Mouse (Mus musculus) kidney, adult 2 months (tissue): ENCODE measurements around the gene Tcte1. TPM values are rescaled to one million over a fixed set of nuclear protein-coding genes. Genes with fewer than 3 reads are reported as not detected.

Source experiments
- DNase-seq: peaks from one replicate; pipeline ENCODE4 v3.0.0; 2021
- H3K27ac ChIP-seq: fragments of 200-500 bp; 2 replicates; pipeline ENCODE4 v1.5.1; 2012; ENCODE audit warnings: low read depth, low read length, control low read depth, inconsistent platforms; ENCODE audit not compliant: insufficient read depth
- H3K27me3 ChIP-seq: fragments of 200-500 bp; replicated peaks from 2 replicates; pipeline ENCODE4 v1.6.1; 2012; ENCODE audit warnings: mild to moderate bottlenecking, moderate library complexity, low read length, inconsistent platforms; ENCODE audit not compliant: control insufficient read depth, insufficient read depth
- H3K36me3 ChIP-seq: fragments of 200-500 bp; 2 replicates; pipeline ENCODE4 v1.6.1; 2012; ENCODE audit warnings: mild to moderate bottlenecking, moderate library complexity, low read length, inconsistent platforms; ENCODE audit not compliant: control insufficient read depth, insufficient read depth
- H3K4me1 ChIP-seq: fragments of 200-500 bp; 2 replicates; pipeline ENCODE4 v1.6.1; 2011; ENCODE audit warnings: low read length; ENCODE audit not compliant: control insufficient read depth, insufficient read depth
- H3K4me3 ChIP-seq: fragments of 200-500 bp; 2 replicates; pipeline ENCODE4 v1.5.1; 2011; ENCODE audit warnings: mild to moderate bottlenecking, low read depth, low read length, control low read depth; ENCODE audit not compliant: insufficient read depth
- CTCF ChIP-seq: fragments of 200-500 bp; conservative IDR thresholded peaks from 2 replicates; pipeline ENCODE4 v1.5.1; 2011; ENCODE audit warnings: low read depth, mild to moderate bottlenecking, control low read depth, low read length, moderate library complexity, mixed read lengths; ENCODE audit not compliant: insufficient read depth, insufficient read length
- POLR2A ChIP-seq: fragments of 200-500 bp; IDR thresholded peaks from one replicate; pipeline ENCODE4 v1.6.1; 2011; ENCODE audit warnings: low read depth, low read length, control low read depth
- WGBS: fragments of 180-500 bp; shearing (Covaris S2); methylation state at CpG from one replicate; pipeline ENCODE4 v1.1.7; 2018; 5-methylcytosine and 5-hydroxymethylcytosine counted together
- polyA plus RNA-seq: library from polyadenylated mRNA; depleted of rRNA; stranded (reverse); fragments of >200 nt; gene quantifications from 2 replicates; pipeline ENCODE4 v1.2.3, GENCODE M21; 2012

Gene Tcte1
- polyA plus RNA-seq, 1 experiment, result 0.09 TPM

DNA sequence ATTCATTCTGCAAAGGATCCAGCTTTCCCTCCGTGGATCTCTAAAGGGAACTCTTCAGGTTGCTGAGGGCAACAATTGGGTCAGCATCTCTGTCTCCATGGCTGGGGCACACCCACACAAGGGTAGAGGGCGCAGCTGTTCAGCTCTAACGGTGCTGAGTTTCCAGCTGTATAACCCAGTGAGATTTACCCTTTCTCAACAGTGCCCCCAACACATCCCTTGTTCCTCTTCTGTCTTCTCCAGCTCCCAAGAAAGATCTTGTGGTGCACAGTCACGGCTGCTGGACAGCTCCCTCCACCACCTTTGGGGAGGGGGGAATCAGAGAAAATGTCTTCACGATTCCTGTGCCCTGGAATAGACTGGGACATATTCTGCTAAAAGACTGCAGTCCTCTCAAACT, 36.0 kb upstream of the Tcte1 start:
- no peak for DNase-seq
- no peaks in the 10 kb centered on the region for H3K4me1 ChIP-seq
- H3K27ac ChIP-seq, result no peak overlapping the region
- TF ChIP-seq POLR2A (no peak), CTCF (no peak)
- H3K4me3 ChIP-seq, result no peak overlapping the region
- H3K27me3 ChIP-seq, result no peaks in the 10 kb centered on the region; the same call in 1 of the 2 replicates
- no peaks in the 10 kb centered on the region for H3K36me3 ChIP-seq
- WGBS, result 14% methylated on average over 5 of the region's 5 CpGs

- no peaks in the 10 kb centered on the region for H3K4me1 ChIP-seq
- H3K27ac ChIP-seq, result no peak overlapping the region
- H3K27me3 ChIP-seq, result no peaks in the 10 kb centered on the region; the same call in 1 of the 2 replicates
- H3K36me3 ChIP-seq, result no peaks in the 10 kb centered on the region
- H3K4me3 ChIP-seq, result no peak overlapping the region
- 78% methylated on average over 23 of the region's 23 CpGs for WGBS
- no peak for DNase-seq
- TF ChIP-seq POLR2A (no peak), CTCF (no peak)
Observed at GRCm38 (mm10) chr17:45488321-45489254, 34.6 kb upstream of the Tcte1 start.

GRCm38 (mm10) chr17:45489736-45490135, 33.5 kb upstream of the Tcte1 start:
- Histone ChIP-seq H3K27me3 (no peaks in the 10 kb centered on the region), H3K36me3 (no peaks in the 10 kb centered on the region), H3K27ac (no peak overlapping the region), H3K4me1 (no peaks in the 10 kb centered on the region), H3K4me3 (no peak overlapping the region)
- WGBS, result 84% methylated on average over 6 of the region's 6 CpGs
- DNase-seq, result no peak
- no peak for TF ChIP-seq POLR2A

DNA sequence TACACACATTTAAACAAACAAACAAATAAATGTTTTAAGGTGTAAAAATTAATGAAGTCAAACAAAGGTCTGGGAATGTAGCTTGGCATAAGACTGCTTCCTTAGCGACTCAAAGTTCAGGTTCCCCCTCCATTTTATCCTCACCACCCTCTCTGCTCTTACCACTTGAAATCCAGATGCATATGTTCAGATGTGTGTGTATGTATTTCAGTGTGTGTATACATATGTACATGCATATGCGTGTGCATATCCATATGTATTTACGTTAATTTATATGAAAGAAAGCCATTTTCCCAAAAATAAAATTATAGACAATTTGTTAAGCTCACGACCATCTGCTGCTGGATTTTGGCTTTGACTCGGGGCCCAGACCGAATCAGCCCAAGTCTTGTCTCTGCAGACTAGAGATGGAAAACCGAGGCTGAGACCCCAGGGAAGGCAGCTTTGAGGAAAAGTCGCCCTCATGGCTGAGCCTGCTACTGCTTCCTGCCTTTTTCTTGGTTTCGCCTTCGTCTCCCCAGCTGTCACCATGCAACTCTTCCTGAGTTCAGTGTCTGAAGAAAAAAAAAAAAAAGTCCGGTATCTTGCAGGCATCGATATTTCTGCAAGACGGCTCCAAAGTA, 32.6 kb upstream of the Tcte1 start:
- Histone ChIP-seq H3K27me3 (no peaks in the 10 kb centered on the region), H3K4me3 (no peak overlapping the region), H3K4me1 (no peaks in the 10 kb centered on the region), H3K36me3 (no peaks in the 10 kb centered on the region), H3K27ac (no peak overlapping the region)
- WGBS, result 59% methylated on average over 13 of the region's 13 CpGs
- TF ChIP-seq CTCF, result no peak
- TF ChIP-seq POLR2A, result no peak
- no peak for DNase-seq

DNA sequence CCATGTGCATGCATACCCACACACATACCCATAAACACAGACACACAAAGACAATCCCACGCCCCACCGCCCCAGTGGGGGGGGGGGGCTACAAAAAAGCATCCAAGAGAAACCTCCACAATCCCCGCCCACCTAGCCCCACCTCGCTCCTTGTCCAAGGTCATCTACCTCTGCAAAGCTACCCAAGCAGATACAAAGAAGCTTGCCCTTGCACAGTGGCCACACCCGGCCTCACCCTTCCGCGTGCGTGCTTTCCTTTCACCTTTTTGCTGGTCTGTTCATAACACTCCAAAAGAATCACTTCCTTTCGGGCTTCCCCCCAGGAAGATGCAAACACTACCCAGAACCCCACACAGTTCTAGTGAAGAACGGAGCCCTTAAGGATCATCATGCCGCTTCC, 27.8 kb upstream of the Tcte1 start:
- Histone ChIP-seq H3K4me1 (no peaks in the 10 kb centered on the region), H3K27me3 (no peaks in the 10 kb centered on the region), H3K27ac (no peak overlapping the region), H3K36me3 (no peaks in the 10 kb centered on the region), H3K4me3 (no peak overlapping the region)
- no peak for DNase-seq
- TF ChIP-seq POLR2A (no peak), CTCF (no peak)
- 69% methylated on average over 11 of the region's 11 CpGs for WGBS

GRCm38 (mm10) chr17:45498397-45498796, 24.8 kb upstream of the Tcte1 start:
- Histone ChIP-seq H3K4me1 (no peaks in the 10 kb centered on the region), H3K4me3 (no peak overlapping the region), H3K36me3 (no peaks in the 10 kb centered on the region), H3K27me3 (no peaks in the 10 kb centered on the region), H3K27ac (no peak overlapping the region)
- WGBS, result 85% methylated on average over 13 of the region's 13 CpGs
- TF ChIP-seq POLR2A (no peak), CTCF (no peak)
- no peak for DNase-seq

DNA sequence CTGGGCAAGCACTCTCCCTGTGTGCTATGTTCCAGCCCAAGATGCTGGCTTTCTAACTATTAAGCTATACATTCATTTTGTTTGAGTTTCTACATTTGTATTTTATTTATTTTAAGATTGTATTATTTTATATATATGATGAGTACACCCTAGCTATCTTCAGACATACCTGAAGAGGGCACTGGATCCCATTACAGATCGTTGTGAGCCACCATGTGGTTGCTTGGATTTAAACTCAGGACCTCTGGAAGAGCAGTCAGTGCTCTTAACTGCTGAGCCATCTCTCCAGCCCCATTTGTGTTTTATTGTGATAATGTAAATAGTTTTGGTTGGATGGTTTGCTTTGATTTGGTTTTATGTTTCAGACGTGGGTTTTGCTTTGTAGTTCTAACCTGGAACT, 23.7 kb upstream of the Tcte1 start:
- 44% methylated on average over 2 of the region's 2 CpGs for WGBS
- H3K4me1 ChIP-seq, result no peaks in the 10 kb centered on the region
- H3K36me3 ChIP-seq, result no peaks in the 10 kb centered on the region
- no peak overlapping the region for H3K4me3 ChIP-seq
- H3K27me3 ChIP-seq, result no peaks in the 10 kb centered on the region
- no peak overlapping the region for H3K27ac ChIP-seq
- no peak for DNase-seq
- TF ChIP-seq POLR2A (no peak), CTCF (no peak)
